In genomic region chr10:34194503-34194902, GRCm38 (mm10) we compare ENCODE assay signal across 25 mouse cellular contexts. TPM values are rescaled to one million over a fixed set of nuclear protein-coding genes. Genes with fewer than 3 reads are reported as not detected.
DNase-seq lines count a peak whose midpoint lies in the region; TF ChIP-seq lines count a peak whose summit lies in the region.
"Had no signal": no experiment of that assay in that cellular context is flagged by ENCODE, and none has a peak within 500 bp of the region (broad histone marks: within the 10 kb centered on the region; RNA-seq: fewer than 3 reads in every experiment).

No protein-coding gene starts in this region.

- TF ChIP-seq CTCF in embryonic fibroblast, embryonic 13.5 days (IDR thresholded peaks at IDR 0.05; ENCODE audit: borderline replicate concordance, insufficient read depth, low read length), result no peak

- 88% methylated on average over 5 of the region's 5 CpGs for WGBS in heart, embryonic 10.5 days

- peak overlapping the region; percentile 66 for H3K27ac ChIP-seq in embryonic fibroblast, embryonic 13.5 days (ENCODE audit: insufficient read depth, low read length)
- no peak overlapping the region for H3K27ac ChIP-seq in heart, embryonic 10.5 days
- H3K27ac ChIP-seq: embryonic facial prominence, embryonic 15.5 days; forebrain, embryonic 15.5 days; heart, embryonic 15.5 days; layer of hippocampus, adult 2 months; limb, embryonic 10.5 days; limb, embryonic 15.5 days; liver, embryonic 14.5 days; lung, embryonic 15.5 days had no signal

- H3K27me3 ChIP-seq in heart, embryonic 10.5 days (ENCODE audit: insufficient read depth, poor library complexity, severe bottlenecking), result no peaks in the 10 kb centered on the region
- H3K27me3 ChIP-seq: embryonic facial prominence, embryonic 15.5 days; forebrain, embryonic 15.5 days; heart, embryonic 15.5 days; limb, embryonic 15.5 days; lung, embryonic 15.5 days had no signal

- DNase-seq in lung, postnatal 36 days, result peak; percentile 21
- DNase-seq in lung, postnatal 14 days, result no peak
- DNase-seq in NIH3T3 (ENCODE audit: low read depth), result peak; percentile 81
- DNase-seq in cerebellum, adult 11 months, result no peak
- no peak for DNase-seq in layer of hippocampus, postnatal 36 days
- DNase-seq in heart, embryonic 10.5 days (ENCODE audit: low spot score), result no peak
- DNase-seq: adrenal gland, adult 8-10 months; cerebellum, adult 18-20 months; cerebellum, postnatal 10 days; kidney, adult 2 months; kidney, postnatal 36 days; right cerebral cortex, adult 18-20 months; spleen, adult 18-20 months; thymus, adult 18-20 months; thymus, postnatal 36 days had no signal

- H3K4me1 ChIP-seq in embryonic fibroblast, embryonic 13.5 days (ENCODE audit: control insufficient read depth, insufficient read depth, low read length), result peaks cover 15% of the 10 kb centered on the region
- peaks cover 23% of the 10 kb centered on the region for H3K4me1 ChIP-seq in heart, embryonic 10.5 days
- H3K4me1 ChIP-seq: forebrain, embryonic 15.5 days; limb, embryonic 10.5 days had no signal

- TF ChIP-seq POLR2A in embryonic fibroblast, embryonic 13.5 days (IDR thresholded peaks at IDR 0.05; ENCODE audit: low read depth, low read length), result no peak

- no peaks in the 10 kb centered on the region; the same call in 1 of the 2 replicates for H3K36me3 ChIP-seq in heart, embryonic 10.5 days
- H3K36me3 ChIP-seq: embryonic facial prominence, embryonic 15.5 days; forebrain, embryonic 15.5 days; heart, embryonic 15.5 days; limb, embryonic 15.5 days; lung, embryonic 15.5 days had no signal

- H3K9me3 ChIP-seq in heart, embryonic 10.5 days, result no peaks in the 10 kb centered on the region
- H3K9me3 ChIP-seq: embryonic facial prominence, embryonic 15.5 days; forebrain, embryonic 15.5 days; heart, embryonic 15.5 days; limb, embryonic 10.5 days; limb, embryonic 15.5 days; lung, embryonic 15.5 days had no signal

- H3K4me3 ChIP-seq in embryonic fibroblast, embryonic 13.5 days (ENCODE audit: insufficient read depth, low read length), result no peak overlapping the region
- H3K4me3 ChIP-seq in heart, embryonic 10.5 days, result no peak overlapping the region
- H3K4me3 ChIP-seq: embryonic facial prominence, embryonic 15.5 days; forebrain, embryonic 15.5 days; heart, embryonic 15.5 days; layer of hippocampus, adult 2 months; limb, embryonic 10.5 days; limb, embryonic 15.5 days; lung, embryonic 15.5 days had no signal

RNA-seq across cellular contexts. Expression of gene Dse, which starts 13.0 kb away (rescaled TPM):
- polyA plus RNA-seq in embryonic fibroblast, embryonic 13.5 days (2011; ENCODE audit: insufficient read length, low read depth, missing spikeins), result 77.3 and 81.1 TPM in 2 replicates
- 1 to 10 TPM; 7.8 TPM for total RNA-seq in layer of hippocampus, postnatal 36 days (2021)
- polyA plus RNA-seq in heart, embryonic 10.5 days (2016; fragmentation: Nextera tagmentation; extraction: Ambion mirVana), result 20.9 and 22.8 TPM in 2 replicates
- total RNA-seq: MEL had no signal

Comparison
In these comparisons a context has a peak if more than half of its experiments do, and no peak if none do; other contexts are left out.
1. DNase-seq: peak in lung, postnatal 36 days (single experiment) and NIH3T3 (single experiment); none in lung, postnatal 14 days (single experiment), cerebellum, adult 11 months (single experiment), layer of hippocampus, postnatal 36 days (0 of 2) and heart, embryonic 10.5 days (single experiment).